Mouse (Mus musculus) cerebellum, adult 2 months (tissue): ENCODE data around the gene Morc4. TPM values are rescaled to one million over a fixed set of nuclear protein-coding genes. Genes with fewer than 3 reads are reported as not detected.

Experiments used
- DNase-seq, 2 experiments: peaks; one replicate each; pipeline ENCODE4 v3.0.0; 2021
- H3K27ac ChIP-seq: fragments of 200-500 bp; 2 replicates; pipeline ENCODE4 v1.5.1; 2012; ENCODE audit warnings: low read length, control low read depth, inconsistent platforms; ENCODE audit not compliant: insufficient read depth
- H3K27me3 ChIP-seq: fragments of 200-500 bp; 2 replicates; pipeline ENCODE4 v1.6.1; 2012; ENCODE audit warnings: inconsistent platforms, mild to moderate bottlenecking, low read length, moderate library complexity; ENCODE audit not compliant: control insufficient read depth, insufficient read depth
- H3K4me1 ChIP-seq: fragments of 200-500 bp; 2 replicates; pipeline ENCODE4 v1.6.1; 2011; ENCODE audit warnings: low read length; ENCODE audit not compliant: control insufficient read depth, insufficient read depth
- H3K4me3 ChIP-seq: fragments of 200-500 bp; replicated peaks from 2 replicates; pipeline ENCODE3; 2011; ENCODE audit warnings: mild to moderate bottlenecking, low read depth, low read length, control low read depth; ENCODE audit not compliant: insufficient read depth
- CTCF ChIP-seq: fragments of 200-500 bp; IDR thresholded peaks from 2 replicates; pipeline ENCODE4 v1.5.1; 2011; ENCODE audit warnings: low read depth, mild to moderate bottlenecking, control low read depth, low read length, moderate library complexity, borderline replicate concordance; ENCODE audit not compliant: insufficient read depth
- POLR2A ChIP-seq: fragments of 200-500 bp; IDR thresholded peaks from 2 replicates; pipeline ENCODE4 v1.6.1; 2011; ENCODE audit warnings: low read length, control low read depth, borderline replicate concordance; ENCODE audit not compliant: insufficient read depth
- WGBS: fragments of 180-500 bp; shearing (Covaris S2); methylation state at CpG from one replicate; pipeline ENCODE4 v1.1.7; 2018; 5-methylcytosine and 5-hydroxymethylcytosine counted together
- polyA plus RNA-seq: library from polyadenylated mRNA; depleted of rRNA; stranded (reverse); fragments of >200 nt; gene quantifications from 2 replicates; pipeline ENCODE4 v1.2.3, GENCODE M21; 2012

Gene Morc4
- polyA plus RNA-seq, 1 experiment, result 7.0 TPM

- Histone ChIP-seq H3K4me3 (no peak within 1 kb of the TSS), H3K27me3 (no peaks in the 10 kb centered on the region; the same call in 1 of the 2 replicates), H3K27ac (no peak within 1 kb of the TSS), H3K4me1 (no peaks in the 10 kb centered on the region)
- DNase-seq, result no peak
- 65% methylated on average over 6 of the region's 6 CpGs for WGBS
- no peak for TF ChIP-seq CTCF
- TF ChIP-seq POLR2A, result no peak
Observed at GRCm38 (mm10) chrX:139782278-139783044, 89.0 kb downstream of the Morc4 start, which contains the start of gene Ripply1. Gene Ripply1 (minus strand): TSS chrX:139782353.

GRCm38 (mm10) chrX:139781563-139781962 is 89.9 kb downstream of the Morc4 start:
- Histone ChIP-seq H3K27me3 (no peaks in the 10 kb centered on the region; the same call in 1 of the 2 replicates), H3K4me1 (no peaks in the 10 kb centered on the region), H3K27ac (no peak overlapping the region), H3K4me3 (no peak overlapping the region)
- no peak for DNase-seq
- TF ChIP-seq POLR2A (no peak), CTCF (no peak)
- WGBS, result 96% methylated on average over 4 of the region's 4 CpGs

GRCm38 (mm10) chrX:139780988-139781387 is 90.5 kb downstream of the Morc4 start:
- no peaks in the 10 kb centered on the region for H3K4me1 ChIP-seq
- no peaks in the 10 kb centered on the region; the same call in 1 of the 2 replicates for H3K27me3 ChIP-seq
- TF ChIP-seq POLR2A (no peak), CTCF (no peak)
- no peak overlapping the region for H3K27ac ChIP-seq
- no peak overlapping the region for H3K4me3 ChIP-seq
- WGBS, result 59% methylated on average over 3 of the region's 3 CpGs
- DNase-seq, result no peak

GRCm38 (mm10) chrX:139779401-139779800 is 92.1 kb downstream of the Morc4 start:
- DNase-seq, result no peak
- H3K4me3 ChIP-seq, result no peak overlapping the region
- no peaks in the 10 kb centered on the region; the same call in 1 of the 2 replicates for H3K4me1 ChIP-seq
- 31% methylated on average over 5 of the region's 5 CpGs for WGBS
- TF ChIP-seq POLR2A (no peak), CTCF (no peak)
- no peaks in the 10 kb centered on the region; the same call in 1 of the 2 replicates for H3K27me3 ChIP-seq
- H3K27ac ChIP-seq, result no peak overlapping the region

GRCm38 (mm10) chrX:139778886-139779285 is 92.6 kb downstream of the Morc4 start:
- H3K4me3 ChIP-seq, result no peak overlapping the region
- no peaks in the 10 kb centered on the region; the same call in 1 of the 2 replicates for H3K4me1 ChIP-seq
- no peak for DNase-seq
- 92% methylated on average over 1 of the region's 1 CpGs for WGBS
- no peaks in the 10 kb centered on the region; the same call in 1 of the 2 replicates for H3K27me3 ChIP-seq
- no peak for TF ChIP-seq POLR2A
- no peak overlapping the region for H3K27ac ChIP-seq

GRCm38 (mm10) chrX:139777357-139777756 is 94.1 kb downstream of the Morc4 start:
- Histone ChIP-seq H3K4me1 (no peaks in the 10 kb centered on the region; the same call in 1 of the 2 replicates), H3K27ac (no peak overlapping the region), H3K27me3 (no peaks in the 10 kb centered on the region; the same call in 1 of the 2 replicates), H3K4me3 (no peak overlapping the region)
- TF ChIP-seq POLR2A, result no peak
- no peak for TF ChIP-seq CTCF
- WGBS, result 78% methylated on average over 4 of the region's 4 CpGs
- DNase-seq, result no peak

- no peak for TF ChIP-seq CTCF
- no peak for TF ChIP-seq POLR2A
- Histone ChIP-seq H3K27ac (no peak overlapping the region), H3K27me3 (no peaks in the 10 kb centered on the region; the same call in 1 of the 2 replicates), H3K4me3 (no peak overlapping the region), H3K4me1 (no peaks in the 10 kb centered on the region; the same call in 1 of the 2 replicates)
- no peak for DNase-seq
- WGBS, result 76% methylated on average over 7 of the region's 7 CpGs
Observed at GRCm38 (mm10) chrX:139775084-139775612, 96.3 kb downstream of the Morc4 start.
